Mouse (Mus musculus) heart, adult 2 months (tissue): ENCODE results near the gene Ugt2a3.

Experiments used
- CTCF ChIP-seq: fragments of 200-600 bp; IDR thresholded peaks from 2 replicates; pipeline ENCODE4 v1.8.1; 2022; ENCODE audit warnings: antibody characterized with exemption, mild to moderate bottlenecking, moderate library complexity
- EP300 ChIP-seq: fragments of 200-500 bp; IDR thresholded peaks from 2 replicates; pipeline ENCODE4 v1.6.1; 2011; ENCODE audit warnings: low read depth, low read length, control low read depth; ENCODE audit not compliant: insufficient read depth
- POLR2A ChIP-seq: fragments of 200-500 bp; IDR thresholded peaks from 2 replicates; pipeline ENCODE4 v1.6.1; 2011; ENCODE audit warnings: mild to moderate bottlenecking, low read depth, low read length, control low read depth; ENCODE audit not compliant: insufficient read depth

- TF ChIP-seq EP300 (no peak), POLR2A (no peak), CTCF (no peak)
These were observed 3.5 kb upstream of the Ugt2a3 start for GRCm38 (mm10) chr5:87340461-87340860.
